Mouse (Mus musculus) embryonic facial prominence, embryonic 10.5 days (tissue): ENCODE data around the gene Scgn. TPM values are rescaled to one million over a fixed set of nuclear protein-coding genes. Genes with fewer than 3 reads are reported as not detected.

ENCODE experiments used
- DNase-seq: peaks from one replicate; pipeline ENCODE4 v3.0.0-alpha.2; 2017; ENCODE audit warnings: low spot score
- H3K27ac ChIP-seq: fragments of 300-500 bp; sonication (generic); replicated peaks from 2 replicates; pipeline ENCODE4 v1.5.1; 2016; ENCODE audit warnings: mild to moderate bottlenecking
- H3K27me3 ChIP-seq: fragments of 300-500 bp; sonication (generic); replicated peaks from 2 replicates; pipeline ENCODE4 v1.6.1; 2016; ENCODE audit warnings: low read depth, mild to moderate bottlenecking; ENCODE audit not compliant: poor library complexity, severe bottlenecking
- H3K36me3 ChIP-seq: fragments of 300-500 bp; sonication (generic); replicated peaks from 2 replicates; pipeline ENCODE4 v1.6.1; 2016; ENCODE audit warnings: mild to moderate bottlenecking, moderate library complexity
- H3K4me1 ChIP-seq: fragments of 300-500 bp; sonication (generic); 2 replicates; pipeline ENCODE4 v1.6.1; 2016
- H3K4me3 ChIP-seq: fragments of 300-500 bp; sonication (generic); 2 replicates; pipeline ENCODE4 v1.5.1; 2016; ENCODE audit warnings: mild to moderate bottlenecking, moderate library complexity
- H3K9me3 ChIP-seq: fragments of 300-500 bp; sonication (generic); 2 replicates; pipeline ENCODE4 v1.6.1; 2016; ENCODE audit warnings: mild to moderate bottlenecking
- WGBS: fragments of 180-500 bp; shearing (Covaris S2); methylation state at CpG from one replicate; pipeline ENCODE4 v1.1.7; 2016; 5-methylcytosine and 5-hydroxymethylcytosine counted together
- polyA plus RNA-seq: library from polyadenylated mRNA; unstranded; fragments of >200 nt; fragmentation: Nextera tagmentation; extraction: Ambion mirVana; gene quantifications from 2 replicates; pipeline ENCODE4 v1.2.1, GENCODE M21; 2016

Gene Scgn
- polyA plus RNA-seq, 1 experiment from 2014 or later = 0.31 TPM

DNA sequence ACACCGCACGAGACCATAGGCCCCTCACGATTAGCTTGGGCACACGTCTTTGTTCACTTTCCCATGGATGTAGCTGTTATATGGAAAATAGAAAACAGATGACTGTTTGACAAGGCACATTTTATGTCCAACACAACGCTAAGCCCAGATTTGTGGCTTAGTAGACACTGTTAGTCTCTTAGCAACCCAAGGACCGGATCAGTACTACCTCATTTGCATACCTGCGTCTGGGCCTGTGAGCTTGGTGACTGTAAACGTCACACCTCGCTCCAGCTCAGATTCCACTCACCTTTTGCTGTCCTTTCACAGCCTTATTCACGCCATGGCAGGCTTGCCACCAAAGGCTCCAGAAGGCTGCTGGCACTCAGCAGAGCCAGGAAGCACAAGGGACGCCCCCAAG, 60.1 kb downstream of the Scgn start:
- H3K36me3 ChIP-seq = no peaks in the 10 kb centered on the region
- H3K4me1 ChIP-seq = peaks cover 3% of the 10 kb centered on the region; the same call in 1 of the 2 replicates
- H3K27ac ChIP-seq = 0 out of 2 replicates have a peak overlapping the region, but pooled peaks have one; percentile 40
- no peak for DNase-seq
- no peaks in the 10 kb centered on the region for H3K27me3 ChIP-seq
- H3K9me3 ChIP-seq = no peaks in the 10 kb centered on the region
- H3K4me3 ChIP-seq = no peak overlapping the region
- 71% methylated on average over 11 of the region's 11 CpGs for WGBS

DNA sequence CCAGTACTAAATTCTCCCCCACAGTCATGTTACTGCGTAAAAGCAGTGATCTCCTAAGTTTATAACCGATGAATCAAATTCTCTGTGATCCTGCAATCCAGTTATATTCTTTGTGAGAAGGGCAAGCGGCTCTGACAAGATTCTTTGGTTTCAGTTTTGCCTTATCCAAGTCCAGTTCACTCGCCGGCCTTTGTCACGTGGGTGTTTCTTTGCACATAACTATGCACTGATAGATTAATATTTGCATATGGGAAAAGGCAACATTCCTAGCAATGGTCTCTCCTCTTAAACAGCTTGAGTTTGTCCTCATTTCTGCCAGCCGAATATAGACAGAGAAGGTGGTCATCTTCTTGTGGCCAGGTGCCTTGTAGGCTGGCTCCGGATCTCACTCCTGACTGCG, 60.6 kb downstream of the Scgn start:
- no peak overlapping the region for H3K4me3 ChIP-seq
- no peaks in the 10 kb centered on the region for H3K36me3 ChIP-seq
- 92% methylated on average over 9 of the region's 9 CpGs for WGBS
- DNase-seq = no peak
- H3K4me1 ChIP-seq = peaks cover 3% of the 10 kb centered on the region; the same call in 1 of the 2 replicates
- no peak overlapping the region for H3K27ac ChIP-seq
- no peaks in the 10 kb centered on the region for H3K27me3 ChIP-seq
- H3K9me3 ChIP-seq = no peaks in the 10 kb centered on the region

DNA sequence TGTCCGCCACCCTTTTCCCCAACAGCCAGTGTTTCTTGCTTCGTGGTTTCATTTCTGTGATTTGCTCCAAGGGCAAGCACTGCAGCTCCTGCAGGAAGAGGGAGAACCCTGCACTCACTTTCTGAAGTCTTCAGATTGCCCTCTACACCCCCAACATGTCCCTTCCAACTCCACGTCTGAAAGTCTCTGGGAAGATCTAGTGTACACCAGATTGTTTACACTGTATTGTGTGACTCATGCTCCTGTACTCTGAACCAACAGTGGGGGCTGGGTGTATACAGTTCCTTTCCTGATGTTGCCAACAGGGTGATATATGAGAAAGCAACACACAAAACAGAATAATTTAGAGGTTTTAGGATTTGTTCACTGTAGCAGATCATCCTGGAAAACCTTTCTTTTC, 62.4 kb downstream of the Scgn start:
- no peak for DNase-seq
- Histone ChIP-seq H3K4me1 (peaks cover 3% of the 10 kb centered on the region; the same call in 1 of the 2 replicates), H3K36me3 (no peaks in the 10 kb centered on the region), H3K27ac (no peak overlapping the region), H3K9me3 (no peaks in the 10 kb centered on the region), H3K27me3 (no peaks in the 10 kb centered on the region), H3K4me3 (no peak overlapping the region)
- WGBS = 72% methylated on average over 3 of the region's 3 CpGs

DNA sequence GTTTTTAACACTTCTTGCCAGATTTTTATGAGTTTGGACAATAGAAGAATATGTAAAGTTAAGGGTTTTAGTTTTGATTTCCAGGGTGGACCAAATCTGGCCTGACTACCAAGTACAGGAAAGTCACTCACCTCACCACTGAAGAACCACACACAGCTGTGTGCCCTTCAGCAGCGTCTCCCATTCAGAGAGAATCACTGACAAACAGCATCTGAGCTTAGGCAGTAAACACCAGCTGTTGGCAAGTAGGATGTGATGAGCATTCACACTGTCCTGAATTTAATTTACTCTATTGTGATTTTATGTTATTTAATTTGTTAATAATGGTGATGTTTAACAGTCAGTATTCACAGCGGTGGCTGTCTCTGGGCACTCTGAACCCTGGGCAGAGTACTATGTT, 65.2 kb downstream of the Scgn start:
- Histone ChIP-seq H3K36me3 (no peaks in the 10 kb centered on the region), H3K9me3 (no peaks in the 10 kb centered on the region), H3K27ac (no peak overlapping the region), H3K27me3 (no peaks in the 10 kb centered on the region), H3K4me1 (no peaks in the 10 kb centered on the region), H3K4me3 (no peak overlapping the region)
- 71% methylated on average over 2 of the region's 2 CpGs for WGBS
- no peak for DNase-seq

DNA sequence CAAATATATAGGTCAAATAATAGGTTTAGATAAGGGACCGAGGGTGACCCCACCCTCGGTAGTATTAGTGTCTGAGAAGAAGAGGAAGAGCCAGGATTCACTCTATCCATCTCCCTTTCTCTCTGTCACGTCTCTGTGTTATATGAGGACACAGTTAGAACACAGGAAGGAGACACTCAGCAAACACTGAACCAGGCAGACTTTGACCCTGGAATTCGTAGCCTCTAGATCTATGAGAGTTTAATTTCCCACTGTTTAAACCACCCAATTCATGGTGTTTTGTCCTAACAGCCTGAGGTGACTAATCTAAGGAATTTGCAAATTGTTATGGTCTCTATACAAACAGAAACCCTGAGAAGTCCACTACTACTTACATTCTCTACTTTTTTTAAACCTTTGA, 73.3 kb downstream of the Scgn start:
- WGBS = 83% methylated on average over 4 of the region's 4 CpGs
- H3K4me3 ChIP-seq = no peak overlapping the region
- no peaks in the 10 kb centered on the region for H3K4me1 ChIP-seq

GRCm38 (mm10) chr13:23916132-23916531, 74.9 kb downstream of the Scgn start:
- no peaks in the 10 kb centered on the region for H3K27me3 ChIP-seq
- 86% methylated on average over 1 of the region's 1 CpGs for WGBS
- no peak overlapping the region for H3K4me3 ChIP-seq
- no peak overlapping the region for H3K27ac ChIP-seq
- H3K9me3 ChIP-seq = no peaks in the 10 kb centered on the region
- no peak for DNase-seq
- no peaks in the 10 kb centered on the region for H3K36me3 ChIP-seq
- no peaks in the 10 kb centered on the region for H3K4me1 ChIP-seq

More for the DNA sequence above, 73.3 kb downstream of the Scgn start:
- no peak overlapping the region for H3K27ac ChIP-seq
- no peaks in the 10 kb centered on the region for H3K9me3 ChIP-seq
- H3K27me3 ChIP-seq = no peaks in the 10 kb centered on the region
- no peak for DNase-seq
- no peaks in the 10 kb centered on the region for H3K36me3 ChIP-seq

DNA sequence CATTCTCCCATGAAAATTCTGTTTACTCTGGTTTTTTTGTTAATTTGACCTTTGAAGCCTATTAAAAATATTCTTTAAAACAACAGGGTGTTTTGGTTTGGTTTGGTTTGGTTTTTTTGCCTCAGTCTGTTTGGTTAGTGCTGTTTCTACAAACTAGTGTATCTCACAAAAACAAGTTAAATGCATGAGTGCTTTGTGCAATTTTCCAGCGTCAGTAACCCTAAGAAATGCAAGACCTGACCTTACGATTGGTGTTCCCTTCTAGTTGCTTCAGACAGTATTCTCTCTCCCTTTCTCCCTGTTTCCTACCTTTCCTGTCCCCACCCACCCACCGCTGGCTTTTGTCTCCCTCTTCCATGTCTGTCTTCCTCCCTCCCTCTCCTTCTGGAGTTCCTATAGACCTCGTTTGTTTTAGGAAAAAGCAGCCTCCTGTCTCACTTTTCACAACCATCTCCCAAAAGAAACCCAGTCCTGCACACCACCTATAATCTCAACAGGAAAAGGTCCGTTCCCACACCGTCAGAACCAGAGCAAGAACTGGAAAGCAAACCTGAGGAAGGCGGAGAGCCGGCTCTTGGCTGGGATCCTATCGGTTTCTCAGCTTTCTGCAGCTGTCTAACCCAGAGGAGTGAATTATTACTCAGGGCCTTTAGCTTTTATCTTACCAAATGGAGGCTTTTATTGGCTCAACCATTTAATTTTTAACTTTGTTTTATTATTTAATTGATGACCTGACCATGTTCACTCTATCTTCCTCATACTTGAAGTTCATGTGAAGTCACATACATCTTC, 76.4 kb downstream of the Scgn start, which contains the start of gene Slc17a4:
Slc17a4 (minus strand) TSS at position 634 of the 792 bp plus-strand sequence.
- 76% methylated on average over 9 of the region's 9 CpGs for WGBS
- H3K27me3 ChIP-seq = no peaks in the 10 kb centered on the region
- H3K27ac ChIP-seq = no peak within 1 kb of the TSS
- H3K4me3 ChIP-seq = no peak within 1 kb of the TSS
- DNase-seq = no peak
- no peaks in the 10 kb centered on the region for H3K4me1 ChIP-seq
- H3K36me3 ChIP-seq = no peaks in the 10 kb centered on the region
- H3K9me3 ChIP-seq = no peaks in the 10 kb centered on the region

GRCm38 (mm10) chr13:23913791-23914306, 77.2 kb downstream of the Scgn start:
- H3K9me3 ChIP-seq = no peaks in the 10 kb centered on the region
- no peak overlapping the region for H3K4me3 ChIP-seq
- DNase-seq = no peak
- H3K36me3 ChIP-seq = no peaks in the 10 kb centered on the region
- WGBS = 73% methylated on average over 6 of the region's 6 CpGs
- no peaks in the 10 kb centered on the region for H3K27me3 ChIP-seq
- no peak overlapping the region for H3K27ac ChIP-seq
- no peaks in the 10 kb centered on the region for H3K4me1 ChIP-seq

GRCm38 (mm10) chr13:23911335-23911734, 79.7 kb downstream of the Scgn start:
- no peaks in the 10 kb centered on the region for H3K9me3 ChIP-seq
- 88% methylated on average over 5 of the region's 5 CpGs for WGBS
- no peaks in the 10 kb centered on the region for H3K27me3 ChIP-seq
- no peak overlapping the region for H3K4me3 ChIP-seq
- no peak for DNase-seq
- no peaks in the 10 kb centered on the region for H3K36me3 ChIP-seq
- no peak overlapping the region for H3K27ac ChIP-seq
- H3K4me1 ChIP-seq = no peaks in the 10 kb centered on the region

DNA sequence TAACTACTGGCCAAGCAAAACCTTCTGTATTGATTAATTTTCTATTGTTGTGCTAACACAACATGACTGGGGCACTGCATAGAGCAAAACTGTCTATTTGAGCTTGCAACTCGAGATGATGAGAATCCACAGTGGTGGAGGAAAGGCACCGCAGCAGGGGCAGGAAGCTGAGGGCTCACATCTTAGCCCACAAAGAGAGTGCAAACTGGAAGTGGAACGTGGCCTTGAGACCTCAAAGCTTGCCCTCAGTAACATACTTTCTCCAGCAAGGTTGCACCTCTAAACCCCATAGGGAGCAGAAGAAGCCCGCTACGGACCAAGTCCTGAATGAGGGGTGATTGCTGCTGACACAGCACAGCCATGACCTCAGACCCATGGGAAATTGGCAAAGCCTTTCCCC, 80.9 kb downstream of the Scgn start:
- DNase-seq = no peak
- H3K27ac ChIP-seq = no peak overlapping the region
- H3K9me3 ChIP-seq = no peaks in the 10 kb centered on the region
- H3K4me3 ChIP-seq = no peak overlapping the region
- WGBS = 74% methylated on average over 5 of the region's 5 CpGs
- H3K4me1 ChIP-seq = no peaks in the 10 kb centered on the region
- H3K36me3 ChIP-seq = no peaks in the 10 kb centered on the region
- H3K27me3 ChIP-seq = no peaks in the 10 kb centered on the region

DNA sequence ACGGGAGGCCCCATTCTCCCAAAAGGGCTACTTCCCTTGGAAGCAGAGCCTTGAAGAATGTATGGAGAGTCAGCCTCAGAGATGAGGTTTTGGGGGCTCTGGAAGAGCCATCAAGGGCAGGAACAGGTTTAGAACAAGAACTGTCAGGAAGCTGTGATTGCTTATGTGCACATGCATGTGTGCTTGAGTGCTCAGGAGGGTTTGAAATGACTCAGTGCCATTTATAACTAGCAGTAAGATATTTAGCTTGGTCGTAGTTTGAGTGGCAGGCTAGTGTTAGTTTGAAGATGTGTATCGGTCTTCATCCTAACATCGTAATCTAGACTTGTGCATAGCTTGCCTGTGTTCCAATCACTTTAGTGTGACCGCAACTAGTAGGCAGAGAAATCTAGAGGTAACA, 84.1 kb downstream of the Scgn start:
- H3K36me3 ChIP-seq = no peaks in the 10 kb centered on the region
- WGBS = 91% methylated on average over 5 of the region's 5 CpGs
- no peaks in the 10 kb centered on the region for H3K9me3 ChIP-seq
- H3K4me3 ChIP-seq = no peak overlapping the region
- DNase-seq = no peak
- H3K27ac ChIP-seq = no peak overlapping the region
- no peaks in the 10 kb centered on the region for H3K4me1 ChIP-seq
- H3K27me3 ChIP-seq = no peaks in the 10 kb centered on the region
